Mouse (Mus musculus) forebrain, embryonic 10.5 days (tissue): ENCODE data around the gene Dgke. TPM values are rescaled to one million over a fixed set of nuclear protein-coding genes. Genes with fewer than 3 reads are reported as not detected.
"Not testable (repeated sequence)": the region's sequence is repeated elsewhere in the genome, so short reads cannot be mapped to it uniquely, and the experiment has no call there.

Experiments
- DNase-seq: peaks from one replicate; pipeline ENCODE4 v3.0.0-alpha.2; 2017; ENCODE audit warnings: low spot score; ENCODE audit errors: extremely low spot score
- H3K27ac ChIP-seq: fragments of 300-500 bp; sonication (generic); 2 replicates; pipeline ENCODE4 v1.5.1; 2016; ENCODE audit warnings: mild to moderate bottlenecking
- H3K27me3 ChIP-seq: fragments of 300-500 bp; sonication (generic); 2 replicates; pipeline ENCODE4 v1.6.1; 2016; ENCODE audit warnings: mild to moderate bottlenecking; ENCODE audit not compliant: poor library complexity, severe bottlenecking
- H3K36me3 ChIP-seq: fragments of 300-500 bp; sonication (generic); replicated peaks from 2 replicates; pipeline ENCODE4 v1.6.1; 2016; ENCODE audit warnings: mild to moderate bottlenecking, moderate library complexity
- H3K4me1 ChIP-seq: fragments of 300-500 bp; sonication (generic); 2 replicates; pipeline ENCODE4 v1.6.1; 2016
- H3K4me3 ChIP-seq: fragments of 300-500 bp; sonication (generic); 2 replicates; pipeline ENCODE4 v1.5.1; 2016; ENCODE audit warnings: mild to moderate bottlenecking, moderate library complexity
- H3K9me3 ChIP-seq: fragments of 300-500 bp; sonication (generic); 2 replicates; pipeline ENCODE4 v1.6.1; 2016; ENCODE audit warnings: mild to moderate bottlenecking, moderate library complexity
- WGBS: fragments of 180-500 bp; shearing (Covaris S2); methylation state at CpG from one replicate; pipeline ENCODE4 v1.1.7; 2016; 5-methylcytosine and 5-hydroxymethylcytosine counted together
- polyA plus RNA-seq: library from polyadenylated mRNA; unstranded; fragments of >200 nt; fragmentation: Nextera tagmentation; extraction: Ambion mirVana; gene quantifications from 2 replicates; pipeline ENCODE4 v1.2.1, GENCODE M21; 2016

The Dgke gene
- polyA plus RNA-seq, 1 experiment from 2014 or later, result 4.8 TPM

DNA sequence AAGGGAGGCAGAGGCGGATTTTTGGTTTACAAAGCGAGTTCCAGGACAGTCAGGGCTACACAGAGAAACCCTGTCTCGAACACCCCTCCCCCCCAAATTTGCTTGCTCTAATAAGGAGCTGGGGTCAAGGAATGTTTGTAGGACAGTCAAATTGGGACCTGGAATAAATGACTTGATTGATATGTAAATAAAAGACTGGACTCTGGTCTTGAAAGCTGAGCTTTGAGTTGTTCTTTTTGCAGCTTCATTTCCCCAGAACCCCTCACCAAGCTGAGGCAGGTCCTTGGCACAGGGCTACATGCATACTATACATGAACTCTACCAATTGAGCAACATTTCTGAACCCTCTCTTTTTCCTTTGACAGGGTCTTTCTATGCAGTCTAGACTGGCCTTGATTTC lies 20.6 kb downstream of the Dgke start:
- no peaks in the 10 kb centered on the region for H3K27me3 ChIP-seq
- peaks cover 97% of the 10 kb centered on the region for H3K36me3 ChIP-seq

DNA sequence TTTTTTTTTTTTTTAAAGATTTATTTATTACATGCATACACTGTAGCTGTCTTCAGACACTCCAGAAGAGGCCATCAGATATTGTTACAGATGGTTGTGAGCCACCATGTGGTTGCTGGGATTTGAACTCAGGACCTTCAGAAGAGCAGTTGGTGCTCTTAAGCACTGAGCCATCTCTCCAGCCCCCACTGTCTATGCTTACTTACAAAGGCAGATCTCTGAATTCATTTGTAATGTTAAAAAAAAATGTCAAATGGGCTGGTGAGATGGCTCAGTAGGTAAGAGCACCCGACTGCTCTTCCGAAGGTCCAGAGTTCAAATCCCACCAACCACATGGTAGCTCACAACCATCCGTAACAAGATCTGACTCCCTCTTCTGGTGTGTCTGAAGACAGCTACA lies 21.1 kb downstream of the Dgke start:
- not testable (repeated sequence) for H3K27ac ChIP-seq, H3K4me1 ChIP-seq, H3K4me3 ChIP-seq, DNase-seq, H3K9me3 ChIP-seq, H3K27me3 ChIP-seq
- 100% methylated on average over 3 of the region's 3 CpGs for WGBS
- H3K36me3 ChIP-seq, result peaks cover 95% of the 10 kb centered on the region

More for the DNA sequence above, 20.6 kb downstream of the Dgke start:
- DNase-seq, result no peak
- 89% methylated on average over 3 of the region's 3 CpGs for WGBS
- H3K27ac ChIP-seq, result no peak overlapping the region
- H3K4me3 ChIP-seq, result no peak overlapping the region
- H3K9me3 ChIP-seq, result peaks cover 9% of the 10 kb centered on the region; the same call in 1 of the 2 replicates
- no peaks in the 10 kb centered on the region for H3K4me1 ChIP-seq

DNA sequence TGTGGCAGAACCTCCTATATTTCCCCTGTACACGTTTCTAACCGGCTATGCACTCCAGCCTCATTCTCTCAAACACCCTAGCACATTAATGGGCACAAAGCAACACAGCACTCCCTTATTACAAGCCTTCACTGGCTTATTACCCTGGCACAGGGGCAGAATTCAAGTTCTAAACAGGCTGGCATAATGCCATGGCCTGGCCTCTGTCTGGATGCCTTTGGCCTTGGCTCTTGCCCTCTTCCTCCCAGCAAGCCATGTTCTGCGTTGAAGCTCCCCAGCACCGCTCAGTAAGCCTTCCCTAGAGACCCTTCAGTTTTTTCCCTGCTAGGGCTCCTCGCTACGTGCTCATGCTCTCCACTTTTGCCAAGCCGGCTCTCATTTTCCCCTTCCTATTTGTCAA lies 23.6 kb downstream of the Dgke start:
- Histone ChIP-seq H3K27me3 (no peaks in the 10 kb centered on the region), H3K27ac (no peak overlapping the region), H3K4me3 (no peak overlapping the region), H3K36me3 (peaks cover 95% of the 10 kb centered on the region), H3K4me1 (no peaks in the 10 kb centered on the region), H3K9me3 (peaks cover 9% of the 10 kb centered on the region; the same call in 1 of the 2 replicates)
- DNase-seq, result no peak
- WGBS, result 93% methylated on average over 7 of the region's 7 CpGs

DNA sequence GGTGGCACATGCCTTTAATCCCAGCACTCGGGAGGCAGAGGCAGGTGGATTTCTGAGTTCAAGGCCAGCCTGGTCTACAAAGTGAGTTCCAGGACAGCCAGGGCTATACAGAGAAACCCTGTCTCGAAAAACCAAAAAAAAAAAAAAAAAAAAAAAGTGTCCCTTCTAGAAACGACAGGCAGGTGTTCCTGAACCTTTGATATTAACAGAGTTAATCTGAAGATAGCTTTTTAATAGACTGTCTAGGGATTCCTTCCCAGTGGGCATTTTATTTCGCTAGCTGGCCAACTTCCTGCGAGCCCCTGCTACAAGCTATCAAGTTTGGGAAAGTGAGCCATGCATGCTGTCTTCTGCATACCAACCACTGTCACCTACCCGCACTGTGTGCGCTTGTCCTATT lies 25.6 kb downstream of the Dgke start:
- not testable (repeated sequence) for H3K4me3 ChIP-seq, H3K27ac ChIP-seq, H3K4me1 ChIP-seq, DNase-seq, H3K27me3 ChIP-seq, H3K9me3 ChIP-seq
- H3K36me3 ChIP-seq, result peaks cover 89% of the 10 kb centered on the region
- 91% methylated on average over 6 of the region's 7 CpGs for whole genome bisulfite sequencing

DNA sequence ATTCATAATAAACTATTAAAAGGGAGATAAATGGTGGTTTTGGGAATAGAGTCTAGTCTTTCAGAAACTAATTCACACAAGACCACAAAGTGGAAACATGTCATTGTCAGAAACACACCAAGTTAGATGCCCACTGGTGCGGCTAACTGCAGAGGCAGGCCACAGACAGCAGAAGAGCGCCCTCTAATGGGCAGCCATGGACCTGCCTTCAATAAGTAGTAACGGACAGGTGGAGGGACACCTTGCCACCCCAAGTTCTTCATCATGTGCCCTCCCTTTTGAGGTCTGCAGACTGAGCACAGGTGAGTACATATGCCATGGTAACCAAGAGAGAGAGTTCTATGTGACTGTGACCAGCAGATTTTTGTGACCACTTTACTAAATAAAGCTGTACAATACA lies 27.3 kb downstream of the Dgke start:
- Histone ChIP-seq H3K27ac (no peak overlapping the region), H3K27me3 (no peaks in the 10 kb centered on the region), H3K4me1 (no peaks in the 10 kb centered on the region), H3K9me3 (no peaks in the 10 kb centered on the region), H3K36me3 (peaks cover 71% of the 10 kb centered on the region), H3K4me3 (no peak overlapping the region)
- 29% methylated on average over 3 of the region's 3 CpGs for WGBS
- DNase-seq, result no peak

DNA sequence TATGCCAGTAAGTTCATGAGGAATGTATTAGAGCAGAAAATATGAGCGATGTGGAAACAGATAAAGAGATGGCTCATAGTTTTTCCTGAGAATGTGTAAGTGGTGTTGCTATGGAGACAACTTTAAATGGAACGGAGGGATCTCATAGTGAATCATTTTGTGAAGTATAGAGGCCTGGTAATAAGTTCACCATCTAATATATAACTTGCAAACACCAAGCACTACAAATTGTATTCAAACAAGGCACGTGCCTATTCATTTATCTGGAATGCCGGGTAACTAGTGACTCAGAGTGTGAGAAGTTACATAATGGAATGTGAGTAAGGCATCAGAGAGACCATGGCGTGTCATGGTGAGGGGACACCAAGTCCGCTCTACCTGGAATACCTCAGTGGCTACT lies 28.2 kb downstream of the Dgke start:
- peaks cover 63% of the 10 kb centered on the region for H3K36me3 ChIP-seq
- H3K4me1 ChIP-seq, result no peaks in the 10 kb centered on the region
- no peak overlapping the region for H3K27ac ChIP-seq
- DNase-seq, result no peak
- H3K27me3 ChIP-seq, result no peaks in the 10 kb centered on the region
- WGBS, result 93% methylated on average over 6 of the region's 6 CpGs
- H3K9me3 ChIP-seq, result no peaks in the 10 kb centered on the region
- H3K4me3 ChIP-seq, result no peak overlapping the region

DNA sequence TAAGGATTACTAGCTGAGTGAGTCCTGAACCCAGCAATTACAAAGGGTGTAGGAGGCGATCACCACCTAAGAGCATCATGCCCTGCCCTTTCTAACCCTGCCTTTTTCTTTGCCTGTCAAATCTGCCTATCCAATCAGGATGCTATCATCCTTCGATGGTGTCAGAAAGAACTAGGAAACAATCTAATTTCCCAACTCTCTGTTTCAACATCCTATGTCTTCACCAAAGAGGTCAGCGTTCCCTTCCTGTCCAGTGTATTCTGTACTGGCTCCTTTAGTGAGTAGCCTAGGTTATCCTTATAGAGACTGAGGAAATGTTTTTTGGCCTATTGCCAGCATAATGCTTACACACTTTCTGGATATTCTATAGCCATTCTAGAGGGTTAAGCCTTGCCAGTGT lies 31.1 kb downstream of the Dgke start:
- Histone ChIP-seq H3K9me3 (no peaks in the 10 kb centered on the region), H3K27me3 (no peaks in the 10 kb centered on the region), H3K4me1 (peaks cover 2% of the 10 kb centered on the region; the same call in 1 of the 2 replicates), H3K27ac (no peak overlapping the region), H3K36me3 (peaks cover 35% of the 10 kb centered on the region), H3K4me3 (no peak overlapping the region)
- no peak for DNase-seq
- WGBS, result 84% methylated on average over 3 of the region's 3 CpGs

DNA sequence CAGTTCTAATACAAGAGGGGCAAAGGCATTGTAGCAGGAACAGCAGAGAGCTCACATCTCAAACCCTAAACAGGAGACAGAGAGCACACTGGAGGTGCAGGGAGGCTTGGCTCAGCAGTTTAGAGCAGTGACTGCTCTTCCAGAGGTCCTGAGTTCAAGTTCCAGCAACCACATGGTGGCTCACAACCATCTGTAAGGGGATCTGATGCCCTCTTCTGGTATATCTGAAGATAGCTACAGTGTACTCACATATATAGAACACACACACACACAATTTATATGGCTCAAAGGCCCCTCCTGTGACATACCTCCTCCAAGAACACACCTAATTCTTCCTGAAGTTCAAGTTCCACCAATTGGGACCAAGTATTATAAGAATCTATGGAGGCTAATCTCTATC lies 32.1 kb downstream of the Dgke start:
- Histone ChIP-seq H3K36me3 (peaks cover 25% of the 10 kb centered on the region), H3K4me1 (peaks cover 7% of the 10 kb centered on the region; the same call in 1 of the 2 replicates), H3K27ac (no peak overlapping the region), H3K9me3 (no peaks in the 10 kb centered on the region), H3K4me3 (no peak overlapping the region), H3K27me3 (no peaks in the 10 kb centered on the region)
- DNase-seq, result no peak

DNA sequence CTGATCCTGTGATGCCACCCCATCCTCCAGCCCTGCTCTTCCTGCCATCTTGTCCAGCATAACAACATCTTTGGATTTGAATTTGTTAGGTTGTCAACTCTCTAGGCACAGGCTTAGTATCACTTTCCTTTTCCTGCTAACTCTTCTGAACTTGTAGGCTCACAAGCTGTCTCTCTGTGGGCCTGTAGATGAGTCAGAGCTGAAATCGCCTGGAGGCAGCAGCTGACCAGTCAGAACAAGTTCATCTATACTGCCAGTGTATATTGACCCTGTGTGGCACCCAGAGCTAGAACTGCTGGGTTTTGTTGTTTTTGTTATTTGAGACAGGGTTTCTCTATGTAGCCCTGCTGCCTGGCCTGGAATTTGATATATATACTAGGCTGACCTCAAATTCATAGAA lies 35.5 kb downstream of the Dgke start:
- H3K4me1 ChIP-seq, result peaks cover 10% of the 10 kb centered on the region; the same call in 1 of the 2 replicates
- H3K9me3 ChIP-seq, result no peaks in the 10 kb centered on the region
- no peak for DNase-seq
- H3K27ac ChIP-seq, result no peak overlapping the region
- peaks cover under 1% of the 10 kb centered on the region; the same call in 1 of the 2 replicates for H3K36me3 ChIP-seq
- no peak overlapping the region for H3K4me3 ChIP-seq
- no peaks in the 10 kb centered on the region for H3K27me3 ChIP-seq
- WGBS, result 79% methylated on average over 1 of the region's 1 CpGs

DNA sequence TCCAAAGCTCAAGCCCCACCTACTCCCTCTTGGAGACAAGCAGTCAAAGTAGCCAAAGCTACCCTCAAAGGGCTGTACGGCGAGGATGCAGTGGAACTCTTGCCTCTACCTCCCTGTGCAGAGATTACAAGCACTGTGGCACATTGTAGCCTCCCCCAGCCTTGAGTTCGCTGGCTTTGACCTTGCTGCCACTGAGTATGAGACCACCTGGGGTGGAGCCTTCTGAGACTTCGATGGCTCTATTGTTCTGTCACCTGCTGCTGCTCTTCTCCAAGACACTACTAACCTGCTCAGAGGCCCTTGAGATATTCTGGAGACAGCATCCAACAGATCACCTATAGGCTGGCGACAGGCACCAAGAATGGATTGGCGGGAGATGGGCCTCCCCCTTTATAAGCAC lies 36.1 kb downstream of the Dgke start:
- WGBS, result 76% methylated on average over 6 of the region's 6 CpGs
- H3K9me3 ChIP-seq, result no peaks in the 10 kb centered on the region
- H3K27ac ChIP-seq, result no peak overlapping the region
- no peak overlapping the region for H3K4me3 ChIP-seq
- no peak for DNase-seq
- no peaks in the 10 kb centered on the region for H3K36me3 ChIP-seq
- H3K4me1 ChIP-seq, result peaks cover 10% of the 10 kb centered on the region; the same call in 1 of the 2 replicates
- no peaks in the 10 kb centered on the region for H3K27me3 ChIP-seq

DNA sequence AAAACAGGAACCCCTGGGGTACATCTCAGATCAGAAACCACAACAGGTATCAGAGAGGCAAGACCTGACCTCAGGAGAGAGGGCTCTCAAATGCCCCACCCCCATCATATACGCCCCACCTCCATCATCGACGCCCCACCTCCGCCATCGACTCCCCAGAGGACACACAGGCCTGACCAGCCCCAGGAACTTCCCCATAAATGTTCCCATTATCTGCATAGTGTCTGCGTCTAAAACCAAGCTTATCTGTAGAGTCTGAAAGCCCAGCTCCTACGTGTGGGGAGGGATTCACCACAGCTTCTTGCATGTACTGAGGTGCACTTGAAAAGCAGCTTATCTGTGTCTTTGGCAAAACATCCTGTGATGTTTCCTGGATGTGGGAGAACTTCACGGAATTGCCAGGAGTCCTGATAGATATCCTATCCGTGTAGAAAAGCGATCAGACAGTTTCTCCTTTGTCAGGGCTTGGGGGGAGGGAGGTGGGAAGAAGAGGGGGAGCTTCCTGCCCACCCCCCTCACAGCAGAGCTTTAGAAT lies 37.7 kb downstream of the Dgke start:
- 64% methylated on average over 10 of the region's 10 CpGs for WGBS
- H3K4me1 ChIP-seq, result peaks cover 10% of the 10 kb centered on the region; the same call in 1 of the 2 replicates
- H3K4me3 ChIP-seq, result no peak overlapping the region
- no peak overlapping the region for H3K27ac ChIP-seq
- no peak for DNase-seq
- H3K27me3 ChIP-seq, result no peaks in the 10 kb centered on the region
- H3K9me3 ChIP-seq, result no peaks in the 10 kb centered on the region
- H3K36me3 ChIP-seq, result no peaks in the 10 kb centered on the region

DNA sequence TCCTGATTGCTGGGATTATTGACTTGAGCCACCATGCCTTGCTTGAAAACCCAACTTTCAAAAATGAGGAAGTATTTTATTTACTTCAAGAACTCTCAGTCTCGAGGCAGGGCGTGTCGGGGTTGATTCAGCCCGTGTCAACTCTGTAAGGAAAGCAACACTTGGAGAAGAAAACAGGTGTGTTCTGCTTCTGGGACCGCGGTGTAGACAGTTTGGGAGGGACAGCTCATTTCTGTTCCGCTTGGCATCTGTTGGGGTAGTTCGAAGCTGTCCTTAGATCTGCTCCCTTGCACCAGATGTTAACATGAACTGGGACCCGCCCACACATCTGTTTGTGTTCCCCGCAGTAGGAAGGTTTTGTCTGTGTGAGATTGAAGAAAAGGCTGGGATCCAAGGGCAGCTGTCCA lies 38.7 kb downstream of the Dgke start:
- no peak for DNase-seq
- WGBS, result 86% methylated on average over 10 of the region's 10 CpGs

DNA sequence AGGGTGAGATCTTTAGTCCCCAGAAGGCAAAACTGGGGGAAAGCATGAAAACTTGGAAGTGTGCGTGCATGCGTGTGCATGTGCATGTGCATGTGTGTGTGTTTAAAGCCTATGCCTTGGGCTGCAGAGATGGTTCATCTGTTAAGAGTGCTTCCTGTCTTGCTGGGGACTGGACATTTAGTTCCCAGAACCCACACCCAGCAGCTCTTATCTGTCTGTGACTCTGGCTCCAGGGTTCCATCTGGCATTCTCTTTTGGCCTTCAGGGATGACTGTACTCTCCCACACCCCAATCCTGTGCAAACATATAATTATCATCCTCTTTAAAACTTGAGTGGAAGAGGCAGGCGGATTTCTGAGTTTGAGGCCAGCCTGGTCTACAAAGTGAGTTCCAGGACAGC lies 40.5 kb downstream of the Dgke start:
- Histone ChIP-seq H3K27me3 (no peaks in the 10 kb centered on the region), H3K27ac (no peak overlapping the region), H3K36me3 (no peaks in the 10 kb centered on the region), H3K9me3 (no peaks in the 10 kb centered on the region), H3K4me3 (no peak overlapping the region), H3K4me1 (peaks cover 10% of the 10 kb centered on the region; the same call in 1 of the 2 replicates)
- no peak for DNase-seq
- 94% methylated on average over 3 of the region's 3 CpGs for WGBS

More for the DNA sequence above, 38.7 kb downstream of the Dgke start:
- Histone ChIP-seq H3K27me3 (no peaks in the 10 kb centered on the region), H3K27ac (no peak overlapping the region), H3K4me1 (peaks cover 10% of the 10 kb centered on the region; the same call in 1 of the 2 replicates), H3K4me3 (no peak overlapping the region), H3K36me3 (no peaks in the 10 kb centered on the region), H3K9me3 (no peaks in the 10 kb centered on the region)

DNA sequence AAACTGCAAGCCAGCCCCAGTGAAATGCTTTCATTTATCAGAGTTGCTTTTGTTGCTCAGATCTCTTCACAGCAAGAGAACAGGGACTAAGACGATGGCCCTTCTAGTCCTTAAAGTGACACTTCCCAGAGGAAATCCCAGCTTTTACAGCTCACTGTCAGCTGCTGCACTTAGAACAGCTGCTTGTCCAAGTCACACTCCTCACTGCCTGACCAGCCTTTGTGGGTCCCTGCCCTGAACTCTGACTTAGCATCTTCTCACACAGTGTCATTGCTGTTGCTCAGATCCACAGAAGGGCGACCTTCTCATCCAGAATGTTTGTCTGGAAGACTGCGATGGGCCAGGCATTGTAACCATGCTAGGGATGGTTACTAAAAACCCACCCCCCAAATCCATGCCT lies 41.0 kb downstream of the Dgke start:
- no peak overlapping the region for H3K4me3 ChIP-seq
- no peaks in the 10 kb centered on the region for H3K9me3 ChIP-seq
- no peak overlapping the region for H3K27ac ChIP-seq
- no peak for DNase-seq
- H3K27me3 ChIP-seq, result no peaks in the 10 kb centered on the region
- H3K36me3 ChIP-seq, result no peaks in the 10 kb centered on the region
- 85% methylated on average over 3 of the region's 3 CpGs for WGBS
- H3K4me1 ChIP-seq, result peaks cover 9% of the 10 kb centered on the region; the same call in 1 of the 2 replicates
